Comparison of ENCODE assay signal across 14 mouse cellular contexts in genomic region chr11:115716410-115717338, GRCm38 (mm10). TPM values are rescaled to one million over a fixed set of nuclear protein-coding genes. Genes with fewer than 3 reads are reported as not detected.
DNase-seq lines count a peak whose midpoint lies in the region; ATAC-seq and TF ChIP-seq lines count a peak whose summit lies in the region.
"Had no signal": no experiment of that assay in that cellular context is flagged by ENCODE, and none has a peak within 500 bp of the region (broad histone marks: within the 10 kb centered on the region; RNA-seq: fewer than 3 reads in every experiment).

No protein-coding gene starts in this region.

- 0 out of 2 replicates have a peak, but pooled peaks cover 2% of the 10 kb centered on the region for H3K9me3 ChIP-seq in G1E (replicated peaks)
- no peaks in the 10 kb centered on the region for H3K9me3 ChIP-seq in liver, embryonic 13.5 days (replicated peaks)
- H3K9me3 ChIP-seq: heart, embryonic 13.5 days had no signal

- DNase-seq in cerebellum, adult 9-10 months = peak; percentile 17
- DNase-seq in cerebellum, adult 11 months = no peak
- peak; percentile 30 for DNase-seq in G1E (ENCODE audit: low spot score)
- peak; percentile 24 for DNase-seq in liver, embryonic 13.5 days
- peak; percentile 88 for DNase-seq in splenic B cell, adult 2 months (ENCODE audit: low read depth, low spot score)
- no peak for DNase-seq in lung, postnatal 25 days (ENCODE audit: low spot score)
- DNase-seq in gastrocnemius, adult 2 months = no peak
- DNase-seq in urinary bladder, postnatal 4 days (ENCODE audit: low spot score in 2 of 2) = no peak
- DNase-seq: adrenal gland, postnatal 10 days; forebrain, postnatal 0 days; right cerebral cortex, postnatal 25 days had no signal

- H3K4me3 ChIP-seq in G1E (ENCODE audit: low read depth, low read length) = peak overlapping the region; percentile 55; the same call in 1 of the 2 replicates
- H3K4me3 ChIP-seq in liver, embryonic 13.5 days (replicated peaks) = no peak overlapping the region
- no peak overlapping the region for H3K4me3 ChIP-seq in gastrocnemius, adult 2 months
- H3K4me3 ChIP-seq: heart, embryonic 13.5 days; myocyte had no signal

- 49% methylated on average over 15 of the region's 15 CpGs for WGBS in liver, embryonic 13.5 days (ENCODE audit: insufficient replicate concordance)

- H3K27ac ChIP-seq in liver, embryonic 13.5 days = peak overlapping the region; percentile 37
- no peak overlapping the region for H3K27ac ChIP-seq in gastrocnemius, adult 2 months
- H3K27ac ChIP-seq: heart, embryonic 13.5 days; kidney, postnatal 0 days had no signal

- H3K4me1 ChIP-seq in G1E (ENCODE audit: insufficient read depth, low read depth, low read length) = peaks cover 63% of the 10 kb centered on the region
- H3K4me1 ChIP-seq in liver, embryonic 13.5 days (replicated peaks) = peaks cover 41% of the 10 kb centered on the region
- H3K4me1 ChIP-seq: heart, embryonic 13.5 days had no signal

- no peak for TF ChIP-seq CTCF in G1E (IDR thresholded peaks at IDR 0.05; ENCODE audit: low read depth, low read length)
- TF ChIP-seq CTCF in gastrocnemius, adult 2 months (IDR thresholded peaks at IDR 0.05) = no peak

- H3K36me3 ChIP-seq in G1E (replicated peaks) = peaks cover 2% of the 10 kb centered on the region
- no peaks in the 10 kb centered on the region for H3K36me3 ChIP-seq in liver, embryonic 13.5 days
- H3K36me3 ChIP-seq in splenic B cell, adult 2 months (ENCODE audit: control insufficient read depth, insufficient read depth, low read length, poor library complexity, severe bottlenecking) = no peaks in the 10 kb centered on the region
- H3K36me3 ChIP-seq: heart, embryonic 13.5 days had no signal

- ATAC-seq in G1E (ENCODE audit: extremely low read depth, insufficient number of reproducible peaks, low FRiP score, poor library complexity, severe bottlenecking) = peak; percentile 15
- ATAC-seq in liver, embryonic 13.5 days (ENCODE audit: low read depth) = peak; percentile 57
- ATAC-seq: forebrain, postnatal 0 days had no signal

- no peak overlapping the region for H3K9ac ChIP-seq in liver, embryonic 13.5 days
- H3K9ac ChIP-seq: forebrain, postnatal 0 days; heart, embryonic 13.5 days had no signal

- intact Hi-C loops in gastrocnemius, adult 2 months (cut with DNase I) = loop anchor here (10.0 kb wide), 1 partner anchor 232 kb away; no protein-coding TSS in a partner anchor

- H3K27me3 ChIP-seq in G1E (ENCODE audit: insufficient read depth, low read length) = no peaks in the 10 kb centered on the region
- no peaks in the 10 kb centered on the region for H3K27me3 ChIP-seq in liver, embryonic 13.5 days
- no peaks in the 10 kb centered on the region for H3K27me3 ChIP-seq in splenic B cell, adult 2 months (ENCODE audit: control insufficient read depth, insufficient read depth, low read length, poor library complexity, severe bottlenecking)
- H3K27me3 ChIP-seq: heart, embryonic 13.5 days had no signal

- no peak overlapping the region; the same call in 1 of the 2 replicates for H3K4me2 ChIP-seq in liver, embryonic 13.5 days
- H3K4me2 ChIP-seq: heart, embryonic 13.5 days had no signal

RNA-seq across cellular contexts. Expression of gene Grb2, which starts 8.3 kb away (rescaled TPM):
- total RNA-seq in G1E (2014; fragmentation: Nextera tagmentation) (224 and 234 TPM in 2 replicates), G1E (2017) (58.3 and 119 TPM in 2 replicates)
- polyA plus RNA-seq in G1E (2012) = 209 and 240 TPM in 2 replicates
- polyA plus RNA-seq in liver, embryonic 13.5 days (2015; fragmentation: Nextera tagmentation; extraction: Ambion mirVana) = 56.7 and 63.5 TPM in 2 replicates
- 10 to 100 TPM; 60.3 to 74.7 TPM for total RNA-seq in gastrocnemius, adult 2 months (2021)

RNA-seq across cellular contexts. Expression of gene Tmem94, which starts 48.6 kb away (rescaled TPM):
- total RNA-seq in G1E (2014; fragmentation: Nextera tagmentation) (35.9 and 67.9 TPM in 2 replicates), G1E (2017) (8.2 and 18.1 TPM in 2 replicates)
- 53.1 and 54.9 TPM in 2 replicates for polyA plus RNA-seq in G1E (2012)
- 8.2 and 10.9 TPM in 2 replicates for polyA plus RNA-seq in liver, embryonic 13.5 days (2015; fragmentation: Nextera tagmentation; extraction: Ambion mirVana)
- total RNA-seq in gastrocnemius, adult 2 months (2021) = 10 to 100 TPM; 90.6 to 99.5 TPM

Comparison
In these comparisons a context has a peak if more than half of its experiments do, and no peak if none do; other contexts are left out.
1. DNase-seq: peak in cerebellum, adult 9-10 months (single experiment), G1E (single experiment), liver, embryonic 13.5 days (single experiment) and splenic B cell, adult 2 months (single experiment); none in cerebellum, adult 11 months (single experiment), lung, postnatal 25 days (single experiment), gastrocnemius, adult 2 months (single experiment) and urinary bladder, postnatal 4 days (0 of 2).